In the genomic region with DNA sequence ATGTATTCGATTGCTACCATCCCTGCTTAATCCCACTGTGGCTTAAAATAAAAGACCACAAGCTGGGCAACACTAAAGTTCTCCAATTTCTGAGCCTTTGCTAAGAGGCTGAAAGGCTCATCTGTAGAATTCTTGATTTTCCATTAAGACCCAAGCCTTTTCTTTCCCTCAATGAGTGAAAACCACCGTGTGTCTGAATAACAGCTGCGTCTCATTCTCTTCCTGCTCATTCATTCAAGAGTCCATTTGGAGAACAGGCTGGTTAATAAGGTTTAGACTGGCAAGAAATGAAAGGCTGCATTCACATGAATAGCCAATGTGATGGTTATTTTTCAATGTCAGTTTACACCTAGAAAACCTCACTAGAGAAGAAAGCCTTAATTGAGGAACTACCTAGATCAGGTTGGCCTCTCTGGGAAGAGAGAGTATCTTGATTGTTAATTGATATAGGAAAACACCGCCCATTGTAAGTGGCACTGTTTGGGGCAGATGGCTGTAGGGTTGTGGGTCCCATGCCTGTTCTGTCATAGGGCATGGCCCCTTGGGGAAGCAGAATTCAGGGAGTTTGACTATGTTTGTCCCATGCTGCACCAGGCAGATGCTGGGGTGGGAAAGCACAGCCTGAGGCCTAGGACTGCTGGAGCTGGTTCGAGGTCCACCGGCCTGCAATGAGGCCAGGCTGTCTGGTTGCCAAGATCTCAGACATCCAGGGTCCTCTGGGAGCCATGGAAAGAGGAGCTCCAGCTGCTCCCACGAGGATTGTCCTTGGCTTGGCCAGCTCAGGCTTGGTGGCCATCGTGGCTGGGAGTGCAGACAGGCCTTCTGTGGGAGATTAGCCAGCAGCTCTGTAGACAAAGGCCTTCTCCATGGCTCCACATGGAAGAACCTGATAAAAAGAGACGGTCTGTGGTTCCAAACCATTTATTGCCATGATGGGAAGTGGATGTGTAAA, we compare ENCODE assay signal across 14 mouse cellular contexts.
DNase-seq lines count a peak whose midpoint lies in the region; ATAC-seq lines count a peak whose summit lies in the region.
"Had no signal": no experiment of that assay in that cellular context is flagged by ENCODE, and none has a peak within 500 bp of the region (broad histone marks: within the 10 kb centered on the region; RNA-seq: fewer than 3 reads in every experiment).

No protein-coding gene starts in this region.

- WGBS in neural tube, embryonic 11.5 days, result 66% methylated on average over 9 of the region's 9 CpGs
- 20% methylated on average over 9 of the region's 9 CpGs for WGBS in forebrain, embryonic 14.5 days
- 51% methylated on average over 9 of the region's 9 CpGs for WGBS in midbrain, embryonic 14.5 days

- H3K4me1 ChIP-seq in neural tube, embryonic 11.5 days (ENCODE audit: control insufficient read depth, insufficient read depth, low read length), result peaks cover 3% of the 10 kb centered on the region; the same call in 1 of the 2 replicates
- peaks cover 15% of the 10 kb centered on the region; the same call in 1 of the 2 replicates for H3K4me1 ChIP-seq in forebrain, embryonic 14.5 days (ENCODE audit: control insufficient read depth, insufficient read depth, low read length)
- H3K4me1 ChIP-seq in midbrain, embryonic 14.5 days (ENCODE audit: control insufficient read depth, insufficient read depth, low read length), result no peaks in the 10 kb centered on the region
- H3K4me1 ChIP-seq: heart, embryonic 15.5 days; stomach, embryonic 15.5 days had no signal

- H3K9ac ChIP-seq in neural tube, embryonic 11.5 days (ENCODE audit: low read length), result no peak overlapping the region
- H3K9ac ChIP-seq in forebrain, embryonic 14.5 days (ENCODE audit: low read length), result no peak overlapping the region
- no peak overlapping the region for H3K9ac ChIP-seq in midbrain, embryonic 14.5 days (replicated peaks; ENCODE audit: low read length)
- H3K9ac ChIP-seq: heart, embryonic 15.5 days; stomach, embryonic 15.5 days had no signal

- DNase-seq in embryo, embryonic 10 days (ENCODE audit: low spot score), result peak; percentile 6
- DNase-seq in embryo, embryonic 9.5 days (ENCODE audit: extremely low spot score), result no peak
- peak; percentile 17 for DNase-seq in neural tube, embryonic 11.5 days (ENCODE audit: low spot score)
- DNase-seq in neural tube, embryonic 10.5 days (ENCODE audit: extremely low spot score, low spot score), result no peak
- peak; percentile 91 for DNase-seq in forebrain, embryonic 14.5 days (ENCODE audit: low spot score)
- DNase-seq in midbrain, embryonic 14.5 days, result peak; percentile 28
- DNase-seq in frontal cortex, postnatal 25 days (ENCODE audit: low spot score in 2 of 2), result no peak
- DNase-seq in layer of hippocampus, adult 18-20 months (ENCODE audit: low spot score in 2 of 2), result no peak
- DNase-seq: kidney, postnatal 25 days; right cerebral cortex, postnatal 25 days; thymus, postnatal 4 days had no signal

- H3K27ac ChIP-seq in neural tube, embryonic 11.5 days (ENCODE audit: low read depth, low read length), result no peak overlapping the region
- peak overlapping the region; percentile 86 for H3K27ac ChIP-seq in forebrain, embryonic 14.5 days (ENCODE audit: low read depth, low read length)
- H3K27ac ChIP-seq in midbrain, embryonic 14.5 days (replicated peaks; ENCODE audit: low read depth, low read length), result no peak overlapping the region
- H3K27ac ChIP-seq: heart, embryonic 15.5 days; stomach, embryonic 15.5 days had no signal

- no peak overlapping the region for H3K4me2 ChIP-seq in neural tube, embryonic 11.5 days (ENCODE audit: low read depth)
- no peak overlapping the region for H3K4me2 ChIP-seq in forebrain, embryonic 14.5 days (ENCODE audit: low read length)
- H3K4me2 ChIP-seq in midbrain, embryonic 14.5 days (ENCODE audit: low read length), result no peak overlapping the region
- H3K4me2 ChIP-seq: heart, embryonic 15.5 days; stomach, embryonic 15.5 days had no signal

- no peaks in the 10 kb centered on the region for H3K27me3 ChIP-seq in neural tube, embryonic 11.5 days (ENCODE audit: control insufficient read depth, insufficient read depth, low read length)
- no peaks in the 10 kb centered on the region for H3K27me3 ChIP-seq in forebrain, embryonic 14.5 days (replicated peaks; ENCODE audit: control insufficient read depth, insufficient read depth, low read length)
- no peaks in the 10 kb centered on the region for H3K27me3 ChIP-seq in midbrain, embryonic 14.5 days (ENCODE audit: control insufficient read depth, insufficient read depth, low read length)
- H3K27me3 ChIP-seq: heart, embryonic 15.5 days; stomach, embryonic 15.5 days had no signal

- H3K9me3 ChIP-seq in neural tube, embryonic 11.5 days (ENCODE audit: control insufficient read depth, low read length), result no peaks in the 10 kb centered on the region
- no peaks in the 10 kb centered on the region for H3K9me3 ChIP-seq in forebrain, embryonic 14.5 days (replicated peaks; ENCODE audit: control insufficient read depth, low read length)
- H3K9me3 ChIP-seq in midbrain, embryonic 14.5 days (ENCODE audit: control insufficient read depth, low read length), result no peaks in the 10 kb centered on the region
- H3K9me3 ChIP-seq: heart, embryonic 15.5 days; stomach, embryonic 15.5 days had no signal

- no peaks in the 10 kb centered on the region for H3K36me3 ChIP-seq in neural tube, embryonic 11.5 days (ENCODE audit: control insufficient read depth, insufficient read depth, low read length)
- H3K36me3 ChIP-seq in forebrain, embryonic 14.5 days (ENCODE audit: control insufficient read depth, insufficient read depth, low read length), result no peaks in the 10 kb centered on the region
- H3K36me3 ChIP-seq in midbrain, embryonic 14.5 days (ENCODE audit: control insufficient read depth, insufficient read depth, low read length), result no peaks in the 10 kb centered on the region
- H3K36me3 ChIP-seq: heart, embryonic 15.5 days; stomach, embryonic 15.5 days had no signal

- H3K4me3 ChIP-seq in neural tube, embryonic 11.5 days (ENCODE audit: low read depth, low read length), result no peak overlapping the region
- H3K4me3 ChIP-seq in forebrain, embryonic 14.5 days (ENCODE audit: low read depth, low read length), result no peak overlapping the region
- no peak overlapping the region for H3K4me3 ChIP-seq in midbrain, embryonic 14.5 days (replicated peaks; ENCODE audit: low read depth, low read length)
- H3K4me3 ChIP-seq: heart, embryonic 15.5 days; stomach, embryonic 15.5 days had no signal

- no peak for ATAC-seq in neural tube, embryonic 11.5 days (ENCODE audit: insufficient read depth, low FRiP score, low TSS enrichment)
- peak; percentile 86 for ATAC-seq in forebrain, embryonic 14.5 days
- ATAC-seq in midbrain, embryonic 14.5 days (ENCODE audit: low FRiP score, low TSS enrichment), result no peak
- ATAC-seq: intestine, embryonic 16.5 days had no signal

Comparison
In these comparisons a context has a peak if more than half of its experiments do, and no peak if none do; other contexts are left out.
1. DNase-seq: peak in embryo, embryonic 10 days (single experiment), neural tube, embryonic 11.5 days (single experiment), forebrain, embryonic 14.5 days (single experiment) and midbrain, embryonic 14.5 days (single experiment); none in embryo, embryonic 9.5 days (single experiment), neural tube, embryonic 10.5 days (single experiment), frontal cortex, postnatal 25 days (0 of 2) and layer of hippocampus, adult 18-20 months (0 of 2).